Mouse (Mus musculus) megakaryocyte, embryonic 14.5 days (primary cell): Measurements from ENCODE around the gene Trpc4ap.

ENCODE experiments used
- FLI1 ChIP-seq: IDR thresholded peaks from 2 replicates; pipeline ENCODE4 v1.6.1; 2012; ENCODE audit warnings: low read length, inconsistent platforms, mixed read lengths
- GATA1 ChIP-seq: IDR thresholded peaks from 3 replicates; pipeline ENCODE4 v1.6.1; 2012; ENCODE audit warnings: mixed read lengths, low read length, inconsistent platforms, borderline replicate concordance

DNA sequence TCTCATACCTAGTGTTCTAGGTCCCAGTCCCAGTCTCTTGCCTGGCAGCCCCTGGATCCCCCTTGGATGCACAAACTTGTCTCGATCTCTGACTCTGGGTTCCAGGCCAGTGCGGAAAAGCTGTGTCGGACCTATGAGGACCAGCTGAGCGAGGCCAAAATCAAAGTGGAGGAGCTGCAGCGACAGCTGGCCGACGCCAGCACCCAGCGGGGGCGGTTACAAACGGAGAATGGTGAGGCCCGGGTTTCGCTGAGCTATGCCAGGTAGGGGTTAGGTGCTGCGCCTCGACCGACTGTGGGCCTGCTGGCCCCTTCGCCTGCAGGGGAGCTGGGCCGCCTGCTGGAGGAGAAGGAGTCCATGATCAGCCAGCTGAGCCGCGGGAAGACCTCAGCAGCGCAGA, 62.0 kb downstream of the Trpc4ap start:
- no peak for TF ChIP-seq GATA1
- TF ChIP-seq FLI1, result no peak
